Mouse (Mus musculus) stomach, postnatal 0 days (tissue): ENCODE measurements around the gene Foxo4.

Experiments
- CTCF ChIP-seq: IDR thresholded peaks from 2 replicates; pipeline ENCODE4 v1.5.1; 2016; ENCODE audit warnings: antibody characterized with exemption, low read depth, mild to moderate bottlenecking, moderate library complexity
- EP300 ChIP-seq: optimal IDR thresholded peaks from 2 replicates; pipeline ENCODE3; 2016; ENCODE audit warnings: antibody characterized with exemption

- TF ChIP-seq EP300 (no peak), CTCF (no peak)
Observed at GRCm38 (mm10) chrX:101285953-101286670, 31.8 kb downstream of the Foxo4 start.
